Mouse (Mus musculus) stomach, embryonic 15.5 days (tissue): ENCODE data around the gene Olfr328. TPM values are rescaled to one million over a fixed set of nuclear protein-coding genes. Genes with fewer than 3 reads are reported as not detected.
"Not testable (repeated sequence)": the region's sequence is repeated elsewhere in the genome, so short reads cannot be mapped to it uniquely, and the experiment has no call there.

Experiments used
- ATAC-seq: fragments of 200-750 bp; cut with Nextera tagmentation; 2 replicates; pipeline ENCODE4 v1.8.0; 2017; ENCODE audit warnings: low read depth, moderate number of reproducible peaks, moderate TSS enrichment; ENCODE audit not compliant: insufficient read depth, low FRiP score
- H3K27ac ChIP-seq: fragments of 300-500 bp; sonication (generic); 2 replicates; pipeline ENCODE4 v1.5.1; 2015; ENCODE audit warnings: mild to moderate bottlenecking, inconsistent platforms
- H3K27me3 ChIP-seq: fragments of 300-500 bp; sonication (generic); replicated peaks from 2 replicates; pipeline ENCODE4 v1.6.1; 2015; ENCODE audit warnings: inconsistent platforms
- H3K36me3 ChIP-seq: fragments of 300-500 bp; sonication (generic); 2 replicates; pipeline ENCODE4 v1.6.1; 2015; ENCODE audit warnings: inconsistent platforms
- H3K4me1 ChIP-seq: fragments of 300-500 bp; sonication (generic); 2 replicates; pipeline ENCODE4 v1.6.1; 2015; ENCODE audit warnings: inconsistent platforms
- H3K4me2 ChIP-seq: fragments of 300-500 bp; sonication (generic); 2 replicates; pipeline ENCODE4 v1.6.1; 2015; ENCODE audit warnings: mild to moderate bottlenecking, inconsistent platforms
- H3K4me3 ChIP-seq: fragments of 300-500 bp; sonication (generic); replicated peaks from 2 replicates; pipeline ENCODE4 v1.5.1; 2015; ENCODE audit warnings: inconsistent platforms
- H3K9ac ChIP-seq: fragments of 300-500 bp; sonication (generic); 2 replicates; pipeline ENCODE4 v1.6.1; 2015; ENCODE audit warnings: inconsistent platforms
- H3K9me3 ChIP-seq: fragments of 300-500 bp; sonication (generic); 2 replicates; pipeline ENCODE4 v1.6.1; 2016; ENCODE audit warnings: inconsistent platforms
- WGBS: fragments of 180-500 bp; shearing (Covaris S2); methylation state at CpG from one replicate; pipeline ENCODE4 v1.1.7; 2015; 5-methylcytosine and 5-hydroxymethylcytosine counted together
- polyA plus RNA-seq: library from polyadenylated mRNA; unstranded; fragments of >200 nt; fragmentation: Nextera tagmentation; extraction: Ambion mirVana; gene quantifications from 2 replicates; pipeline ENCODE4 v1.2.1, GENCODE M21; 2015

Olfr328 gene
- polyA plus RNA-seq, 1 experiment from 2014 or later, result 0.06 TPM

- H3K9ac ChIP-seq, result no peak within 1 kb of the TSS
- no peaks in the 10 kb centered on the region for H3K9me3 ChIP-seq
- H3K4me3 ChIP-seq, result no peak within 1 kb of the TSS
- ATAC-seq, result no peak
- H3K4me2 ChIP-seq, result no peak within 1 kb of the TSS
- H3K27me3 ChIP-seq, result no peaks in the 10 kb centered on the region
- no peaks in the 10 kb centered on the region for H3K36me3 ChIP-seq
- H3K27ac ChIP-seq, result no peak within 1 kb of the TSS
- 70% methylated on average over 5 of the region's 5 CpGs for WGBS
- no peaks in the 10 kb centered on the region for H3K4me1 ChIP-seq
Observed at GRCm38 (mm10) chr11:58546322-58546721, 9.1 kb downstream of the Olfr328 start, which contains the start of gene Olfr329-ps. Gene Olfr329-ps, minus strand, starts transcription at chr11:58546422.

DNA sequence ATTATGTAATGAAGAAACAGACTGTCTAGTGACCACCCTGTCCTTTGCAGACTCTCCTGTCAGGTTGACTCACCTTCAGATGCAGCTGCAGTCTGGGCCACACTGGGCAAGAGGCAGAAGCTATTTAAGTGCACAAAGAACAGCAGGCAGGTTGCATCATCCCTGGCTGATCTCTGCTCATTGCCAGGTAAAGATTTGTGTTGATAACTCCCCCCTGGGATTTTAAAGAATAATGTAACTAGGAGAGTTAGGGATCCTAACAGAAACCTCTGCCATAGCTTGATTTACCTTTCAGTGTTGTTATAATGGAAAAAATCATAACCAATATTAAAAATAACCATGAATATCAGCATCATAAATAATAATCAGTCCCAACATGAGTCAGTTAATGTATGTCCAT lies 20.7 kb downstream of the Olfr328 start, which contains the start of gene Olfr330:
Olfr330 (minus strand) TSS at position 101 of the 400 bp plus-strand sequence.
- H3K4me2 ChIP-seq, H3K4me3 ChIP-seq, H3K27ac ChIP-seq, H3K9ac ChIP-seq, ATAC-seq, H3K4me1 ChIP-seq, H3K9me3 ChIP-seq, H3K27me3 ChIP-seq, H3K36me3 ChIP-seq: not testable (repeated sequence)

GRCm38 (mm10) chr11:58519756-58520155 lies 35.7 kb downstream of the Olfr328 start:
- not testable (repeated sequence) for H3K27ac ChIP-seq, H3K9ac ChIP-seq, H3K4me1 ChIP-seq, H3K36me3 ChIP-seq, ATAC-seq, H3K27me3 ChIP-seq, H3K9me3 ChIP-seq, H3K4me3 ChIP-seq, H3K4me2 ChIP-seq
- 89% methylated on average over 8 of the region's 9 CpGs for WGBS

DNA sequence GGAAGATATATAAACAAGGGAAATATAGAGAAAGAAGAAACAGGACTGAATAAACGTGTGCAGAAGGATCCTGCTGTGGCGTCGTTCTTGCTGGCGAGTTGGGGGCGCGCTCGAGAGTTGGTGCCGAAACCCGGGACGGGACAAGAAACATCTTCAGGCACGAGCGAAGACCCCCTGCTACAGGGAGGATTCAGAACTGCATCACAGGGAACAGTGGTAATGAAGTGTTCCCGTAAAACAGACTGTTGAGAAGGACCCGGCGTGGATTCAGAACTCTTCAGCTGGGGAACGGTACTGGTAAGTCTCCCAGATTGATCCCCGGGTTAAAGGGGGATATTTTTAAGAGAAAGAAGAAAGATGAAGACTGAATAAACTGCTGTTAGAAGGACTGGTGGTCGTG lies 36.5 kb downstream of the Olfr328 start:
- H3K27me3 ChIP-seq, H3K4me2 ChIP-seq, H3K27ac ChIP-seq, H3K4me1 ChIP-seq, H3K36me3 ChIP-seq, H3K9ac ChIP-seq, H3K4me3 ChIP-seq, ATAC-seq, H3K9me3 ChIP-seq: not testable (repeated sequence)
- WGBS, result 94% methylated on average over 18 of the region's 18 CpGs

DNA sequence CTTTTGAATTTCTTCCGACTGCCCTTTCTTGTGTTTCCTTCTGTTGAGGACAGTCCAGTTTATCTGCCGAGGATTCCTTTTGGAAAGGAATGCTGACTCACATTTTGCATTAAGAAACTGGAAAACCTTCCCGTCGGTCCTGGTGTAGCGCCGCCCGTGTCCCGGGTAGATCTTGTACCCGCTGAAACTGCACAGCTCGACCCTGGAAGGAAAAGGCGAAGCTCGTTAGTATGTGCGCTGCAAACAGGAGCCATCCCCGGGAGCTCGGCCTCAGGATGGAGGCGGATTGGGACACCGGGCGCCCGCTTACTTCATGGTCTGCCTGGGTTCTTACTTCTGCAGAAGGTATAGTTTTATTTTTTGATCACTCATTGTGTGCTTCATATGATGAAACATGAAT lies 46.4 kb downstream of the Olfr328 start:
- not testable (repeated sequence) for H3K4me3 ChIP-seq, H3K36me3 ChIP-seq, H3K9me3 ChIP-seq, H3K9ac ChIP-seq, H3K4me2 ChIP-seq, H3K27me3 ChIP-seq, H3K4me1 ChIP-seq, ATAC-seq, H3K27ac ChIP-seq
- 86% methylated on average over 19 of the region's 19 CpGs for WGBS

GRCm38 (mm10) chr11:58502472-58502871 lies 53.0 kb downstream of the Olfr328 start, which contains the start of gene Olfr331:
Gene Olfr331, minus strand, starts transcription at chr11:58502572.
- H3K9me3 ChIP-seq, H3K4me2 ChIP-seq, H3K36me3 ChIP-seq, ATAC-seq, H3K27ac ChIP-seq, H3K4me3 ChIP-seq, H3K9ac ChIP-seq, H3K4me1 ChIP-seq, H3K27me3 ChIP-seq: not testable (repeated sequence)

Other genes starting within 250 kb of the Olfr328 start
- 26.9 and 27.5 TPM in 2 replicates for gene Zfp692, start 248.6 kb downstream of the Olfr328 start, polyA plus RNA-seq
- gene Zfp672, start 225.3 kb downstream of the Olfr328 start, polyA plus RNA-seq, result 37.8 and 42.6 TPM in 2 replicates
- 30.7 and 30.8 TPM in 2 replicates for gene Sh3bp5l, start 224.9 kb downstream of the Olfr328 start, polyA plus RNA-seq
- gene Lypd8, start 176.6 kb downstream of the Olfr328 start, polyA plus RNA-seq, result 237 and 326 TPM in 2 replicates
- 0.19 and 0.24 TPM in 2 replicates for gene 1810065E05Rik, start 134.5 kb downstream of the Olfr328 start, polyA plus RNA-seq
- gene Gm12253, start 123.1 kb downstream of the Olfr328 start, polyA plus RNA-seq, result not detected in 2 replicates
- gene Lypd9, start 102.7 kb downstream of the Olfr328 start, polyA plus RNA-seq, result not detected in 2 replicates
- not detected in 2 replicates for gene Olfr30, start 93.4 kb downstream of the Olfr328 start, polyA plus RNA-seq
- gene Olfr332, start 63.1 kb downstream of the Olfr328 start, polyA plus RNA-seq, result not detected in 2 replicates
- not detected in 2 replicates for gene Olfr331, start 53.1 kb downstream of the Olfr328 start, polyA plus RNA-seq
- not detected in 2 replicates for gene Olfr330, start 20.8 kb downstream of the Olfr328 start, polyA plus RNA-seq
- gene Olfr329-ps, start 9.2 kb downstream of the Olfr328 start, polyA plus RNA-seq, result not detected in 2 replicates
- not detected in 2 replicates for gene Olfr224, start 14.9 kb upstream of the Olfr328 start, polyA plus RNA-seq
- not detected in 2 replicates for gene Olfr325, start 22.1 kb upstream of the Olfr328 start, polyA plus RNA-seq
- not detected in 2 replicates for gene Olfr324, start 39.5 kb upstream of the Olfr328 start, polyA plus RNA-seq
- gene 2210407C18Rik, start 60.4 kb upstream of the Olfr328 start, polyA plus RNA-seq, result 0.84 and 2.3 TPM in 2 replicates
- not detected in 2 replicates for gene Olfr323, start 74.9 kb upstream of the Olfr328 start, polyA plus RNA-seq
- 0.45 and 1.2 TPM in 2 replicates for gene Trim58, start 84.8 kb upstream of the Olfr328 start, polyA plus RNA-seq
- not detected in 2 replicates for gene Olfr322, start 103.1 kb upstream of the Olfr328 start, polyA plus RNA-seq
- not detected in 2 replicates for gene Olfr320, start 125.5 kb upstream of the Olfr328 start, polyA plus RNA-seq
- gene Olfr319, start 143.5 kb upstream of the Olfr328 start, polyA plus RNA-seq, result not detected in 2 replicates
- gene Olfr318, start 168.4 kb upstream of the Olfr328 start, polyA plus RNA-seq, result not detected in 2 replicates
- gene Olfr317, start 183.6 kb upstream of the Olfr328 start, polyA plus RNA-seq, result not detected in 2 replicates
- gene Olfr316, start 197.1 kb upstream of the Olfr328 start, polyA plus RNA-seq, result not detected in 2 replicates
- not detected in 2 replicates for gene Olfr315, start 217.6 kb upstream of the Olfr328 start, polyA plus RNA-seq
- gene Olfr314, start 227.3 kb upstream of the Olfr328 start, polyA plus RNA-seq, result not detected in 2 replicates
- gene Fam183b, start 246.3 kb upstream of the Olfr328 start, polyA plus RNA-seq, result 9.6 and 14.0 TPM in 2 replicates